In genomic region chr5:111417378-111418131, GRCm38 (mm10) we compare ENCODE assay signal across 10 mouse cellular contexts. TPM values are rescaled to one million over a fixed set of nuclear protein-coding genes. Genes with fewer than 3 reads are reported as not detected.
DNase-seq lines count a peak whose midpoint lies in the region; ATAC-seq and TF ChIP-seq lines count a peak whose summit lies in the region.
"Had no signal": no experiment of that assay in that cellular context is flagged by ENCODE, and none has a peak within 500 bp of the region (broad histone marks: within the 10 kb centered on the region; RNA-seq: fewer than 3 reads in every experiment).

No protein-coding gene starts in this region.

- H3K4me3 ChIP-seq in testis, adult 2 months (ENCODE audit: control insufficient read depth, low read depth, low read length), result peak overlapping the region; percentile 63
- peak overlapping the region; percentile 93 for H3K4me3 ChIP-seq in liver, adult 2 months (ENCODE audit: insufficient read depth, low read depth, low read length)
- H3K4me3 ChIP-seq in neural tube, embryonic 15.5 days (replicated peaks), result peak overlapping the region; percentile 73

- intact Hi-C loops in heart, postnatal 10 days (cut with DNase I), result loop anchor here (1.0 to 10.0 kb wide), 5 partner anchors 49 to 657 kb away; no protein-coding TSS in a partner anchor

- no peak for TF ChIP-seq POLR2A in testis, adult 2 months (IDR thresholded peaks at IDR 0.05; ENCODE audit: control insufficient read depth, low read depth, low read length)
- TF ChIP-seq POLR2A in liver, adult 2 months (IDR thresholded peaks at IDR 0.05; ENCODE audit: extremely low read depth, insufficient read depth, low read length), result no peak

- TF ChIP-seq CTCF in testis, adult 2 months (IDR thresholded peaks at IDR 0.05; ENCODE audit: control insufficient read depth, insufficient read depth, insufficient replicate concordance, low read depth, low read length), result no peak
- no peak for TF ChIP-seq CTCF in liver, adult 2 months (IDR thresholded peaks at IDR 0.05; ENCODE audit: low read depth, low read length)

- no peaks in the 10 kb centered on the region for H3K27me3 ChIP-seq in testis, adult 2 months (ENCODE audit: control insufficient read depth, insufficient read depth, low read length)
- H3K27me3 ChIP-seq in liver, adult 2 months (ENCODE audit: control insufficient read depth, insufficient read depth, low read length), result no peaks in the 10 kb centered on the region
- H3K27me3 ChIP-seq in neural tube, embryonic 15.5 days (replicated peaks), result peaks cover 7% of the 10 kb centered on the region; the same call in 1 of the 2 replicates

- peak overlapping the region; percentile 98 for H3K9ac ChIP-seq in liver, adult 2 months (ENCODE audit: low read depth, low read length)
- peak overlapping the region; percentile 74 for H3K9ac ChIP-seq in neural tube, embryonic 15.5 days (replicated peaks)

- H3K27ac ChIP-seq in testis, adult 2 months (ENCODE audit: control insufficient read depth, insufficient read depth, low read depth, low read length), result no peak overlapping the region
- H3K27ac ChIP-seq in liver, adult 2 months (replicated peaks; ENCODE audit: insufficient read depth, low read depth, low read length), result peak overlapping the region; percentile 77
- peak overlapping the region; percentile 83 for H3K27ac ChIP-seq in neural tube, embryonic 15.5 days (replicated peaks)

- H3K36me3 ChIP-seq in testis, adult 2 months (ENCODE audit: control insufficient read depth, insufficient read depth, low read length), result no peaks in the 10 kb centered on the region
- peaks cover 18% of the 10 kb centered on the region for H3K36me3 ChIP-seq in liver, adult 2 months (ENCODE audit: control insufficient read depth, insufficient read depth, low read length)
- H3K36me3 ChIP-seq in neural tube, embryonic 15.5 days, result no peaks in the 10 kb centered on the region

- peaks cover 21% of the 10 kb centered on the region for H3K4me1 ChIP-seq in testis, adult 2 months (ENCODE audit: control insufficient read depth, insufficient read depth, low read length)
- peaks cover 2% of the 10 kb centered on the region; the same call in 1 of the 2 replicates for H3K4me1 ChIP-seq in liver, adult 2 months (ENCODE audit: control insufficient read depth, insufficient read depth, low read length)
- peaks cover 76% of the 10 kb centered on the region for H3K4me1 ChIP-seq in neural tube, embryonic 15.5 days

- peaks cover 46% of the 10 kb centered on the region for H3K79me2 ChIP-seq in liver, adult 2 months (ENCODE audit: control insufficient read depth, insufficient read depth, low read length)

- DNase-seq in adrenal gland, postnatal 14 days, result peak; percentile 44
- DNase-seq in adrenal gland, adult 18-20 months (ENCODE audit: low spot score in 2 of 2), result no peak
- no peak for DNase-seq in testis, postnatal 14 days (ENCODE audit: low spot score)
- DNase-seq in heart, postnatal 10 days, result peak; percentile 49 to 60
- peak; percentile 29 for DNase-seq in liver, adult 2 months (ENCODE audit: extremely low read depth, low read depth, low spot score)
- DNase-seq in layer of hippocampus, adult 9-11 months, result no peak

- H3K4me2 ChIP-seq in neural tube, embryonic 15.5 days, result peak overlapping the region; percentile 97

- no peaks in the 10 kb centered on the region for H3K9me3 ChIP-seq in neural tube, embryonic 15.5 days (replicated peaks)

- no peak; the same call in 1 of the 2 replicates for ATAC-seq in neural tube, embryonic 15.5 days (ENCODE audit: low FRiP score)

- WGBS in liver, adult 2 months, result under 1% methylated on average over 103 of the region's 105 CpGs
- under 1% methylated on average over 102 of the region's 105 CpGs for WGBS in neural tube, embryonic 15.5 days

RNA-seq across cellular contexts. Expression of gene Mn1, which starts 0.4 kb away (rescaled TPM):
- 4.6 and 5.1 TPM in 2 replicates for total RNA-seq in adrenal gland, postnatal 14 days (2021)
- 1 to 10 TPM; 3.9 to 4.9 TPM for total RNA-seq in adrenal gland, adult 18-20 months (2021)
- 0.23 and 0.34 TPM in 2 replicates for polyA plus RNA-seq in testis, adult 2 months (2012; rRNA removed)
- 10 to 100 TPM; 17.5 to 18.9 TPM for total RNA-seq in heart, postnatal 10 days (2021)
- 3.4 and 6.2 TPM in 2 replicates for total RNA-seq in liver, adult 2 months (2014; rRNA removed)
- 5.7 and 7.3 TPM in 2 replicates for polyA plus RNA-seq in liver, adult 2 months (2012; rRNA removed)
- polyA plus RNA-seq in neural tube, embryonic 15.5 days (2015; fragmentation: Nextera tagmentation; extraction: Ambion mirVana), result 15.2 and 18.3 TPM in 2 replicates
- total RNA-seq: neutrophil, adult 5-6 weeks had no signal
- polyA plus RNA-seq: C2C12 had no signal

Comparison
In these comparisons a context has a peak if more than half of its experiments do, and no peak if none do; other contexts are left out.
1. DNase-seq: peak in adrenal gland, postnatal 14 days (single experiment), heart, postnatal 10 days (2 of 2) and liver, adult 2 months (single experiment); none in adrenal gland, adult 18-20 months (0 of 2), testis, postnatal 14 days (single experiment) and layer of hippocampus, adult 9-11 months (single experiment).
2. Peak in every context shown above with its lines, with median percentiles within 50 percentile points of each other: H3K4me3 ChIP-seq.